Mouse (Mus musculus) B cell, adult 2 months (primary cell): ENCODE results near the gene Mfsd4b5.
A peak's percentile ranks its signal among the peaks of the same experiment; 100 is the strongest.
"Not testable (repeated sequence)": the region's sequence is repeated elsewhere in the genome, so short reads cannot be mapped to it uniquely, and the experiment has no call there.

Source experiments
- DNase-seq, 2 experiments: peaks; one replicate each; pipeline ENCODE4 v3.0.0; 2022

Gene Mfsd4b5

DNA sequence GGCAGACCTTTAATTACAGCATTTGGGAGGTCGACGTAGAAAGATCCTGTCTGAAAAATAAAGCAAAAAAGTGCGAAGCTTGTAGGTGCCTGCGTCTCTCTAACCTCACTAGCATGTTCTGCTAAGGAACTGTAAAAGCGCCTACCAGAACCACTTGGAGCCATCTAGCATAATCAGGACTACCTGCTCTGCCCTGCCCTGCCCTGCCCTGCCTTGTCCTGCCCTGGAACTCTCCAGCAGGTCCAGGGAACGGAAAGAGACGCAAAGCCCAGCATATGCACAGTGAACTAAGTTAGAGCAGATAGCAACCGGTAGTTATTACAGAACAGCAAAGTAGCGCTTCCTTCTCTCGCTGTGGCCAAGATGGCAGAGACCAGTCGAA lies 26.0 kb downstream of the Mfsd4b5 start:
- DNase-seq, result no peak

DNA sequence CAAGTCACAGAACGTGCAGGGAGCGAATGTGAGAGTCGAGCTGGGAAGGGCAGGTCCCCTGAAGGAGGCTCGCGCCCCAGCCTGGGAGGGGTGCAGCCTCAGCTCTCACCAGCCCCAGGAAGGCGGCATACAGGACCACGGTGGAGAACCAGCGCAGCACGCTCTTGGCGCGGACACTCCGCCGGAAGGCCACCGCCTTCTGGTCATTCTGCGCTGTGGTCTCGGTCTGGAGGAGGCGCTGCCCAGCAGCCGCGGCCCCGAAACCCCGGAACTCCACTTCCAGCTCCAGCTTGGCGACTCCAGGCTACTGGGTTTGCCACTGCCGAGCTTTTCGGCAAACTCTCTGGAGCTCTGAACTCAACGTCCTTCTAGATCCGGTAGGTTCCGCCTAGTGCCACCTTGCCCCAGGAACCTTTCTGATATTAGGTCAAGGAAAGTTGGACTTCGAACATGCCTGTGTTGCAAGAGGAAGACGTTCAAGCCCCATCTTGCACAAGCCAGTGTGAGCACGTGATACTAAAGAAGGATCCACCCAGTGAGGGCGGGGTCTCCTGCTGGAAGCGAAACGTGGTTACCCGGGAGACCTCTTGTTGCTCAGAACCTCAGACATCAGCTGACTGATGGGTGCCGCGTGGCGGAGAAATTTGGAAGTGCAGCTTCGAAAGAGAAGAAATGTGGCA lies 26.5 kb downstream of the Mfsd4b5 start, which contains the start of gene Mfsd4b3:
TSS of gene Mfsd4b3 (minus strand) at position 393 of the 680 bp plus-strand sequence.
- DNase-seq, result peak; percentile 92 to 95

DNA sequence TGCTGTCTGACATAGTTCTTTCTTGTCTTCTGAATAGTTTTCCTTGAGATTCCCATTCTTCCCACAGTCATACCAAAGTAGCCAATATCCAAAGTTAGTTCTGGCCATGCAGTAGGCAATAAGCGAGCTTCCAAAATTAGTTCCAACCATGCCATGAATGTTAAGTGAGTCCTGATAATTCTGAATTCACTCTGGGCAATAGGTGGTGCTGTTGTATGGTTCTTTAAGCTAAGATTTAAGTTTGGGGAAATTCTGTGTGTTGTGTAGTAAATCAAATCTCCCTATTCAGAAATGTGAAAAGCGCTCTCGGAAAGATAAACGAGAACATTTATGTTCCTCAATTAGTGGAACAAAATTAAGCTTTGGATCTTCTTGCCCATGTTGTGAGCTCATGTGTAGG lies 28.2 kb downstream of the Mfsd4b5 start:
- no peak for DNase-seq

DNA sequence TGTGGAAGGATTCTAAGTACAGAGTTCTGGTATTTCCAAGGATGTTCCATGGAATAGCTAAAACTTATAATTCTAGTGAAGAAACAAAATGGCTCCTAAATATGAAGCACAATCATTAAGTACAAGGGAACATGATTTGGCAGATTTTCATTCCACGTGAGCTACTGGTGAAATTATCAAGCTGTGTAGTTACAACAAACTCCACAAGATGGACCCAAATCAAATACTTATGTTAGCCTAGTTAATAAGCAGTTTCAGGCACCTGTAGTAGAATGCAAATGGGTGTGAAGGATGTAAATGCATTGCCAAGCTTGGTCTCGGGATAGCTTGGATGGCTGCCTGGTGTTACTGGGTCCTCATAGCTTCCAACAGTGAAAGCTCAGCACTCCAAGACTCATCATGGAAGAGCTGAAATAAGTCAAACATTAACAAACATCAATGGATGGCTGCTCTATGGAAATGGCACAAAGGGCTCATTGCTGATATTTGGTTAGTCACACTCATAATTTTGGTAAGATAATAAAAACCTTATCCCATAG lies 30.0 kb downstream of the Mfsd4b5 start:
- DNase-seq, result no peak

DNA sequence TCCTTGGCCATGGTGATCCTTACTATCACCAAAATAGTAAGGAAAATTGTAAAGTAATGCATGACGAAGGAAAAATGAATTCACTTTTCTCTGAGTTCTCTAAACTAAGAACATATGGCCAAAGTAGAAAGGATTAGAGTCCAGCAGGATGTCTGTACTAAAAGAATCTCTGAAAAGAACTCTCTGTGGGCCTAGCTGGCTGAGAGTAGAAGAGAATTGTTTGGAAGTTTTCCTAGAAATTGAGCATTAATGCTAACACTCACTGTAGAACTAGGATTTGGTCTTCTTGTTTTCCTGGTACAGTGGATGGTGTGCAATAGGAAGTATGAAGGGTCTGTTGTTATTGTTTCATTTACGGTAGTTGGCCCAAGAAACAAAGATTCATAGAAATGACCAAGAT lies 31.3 kb downstream of the Mfsd4b5 start:
- no peak for DNase-seq

DNA sequence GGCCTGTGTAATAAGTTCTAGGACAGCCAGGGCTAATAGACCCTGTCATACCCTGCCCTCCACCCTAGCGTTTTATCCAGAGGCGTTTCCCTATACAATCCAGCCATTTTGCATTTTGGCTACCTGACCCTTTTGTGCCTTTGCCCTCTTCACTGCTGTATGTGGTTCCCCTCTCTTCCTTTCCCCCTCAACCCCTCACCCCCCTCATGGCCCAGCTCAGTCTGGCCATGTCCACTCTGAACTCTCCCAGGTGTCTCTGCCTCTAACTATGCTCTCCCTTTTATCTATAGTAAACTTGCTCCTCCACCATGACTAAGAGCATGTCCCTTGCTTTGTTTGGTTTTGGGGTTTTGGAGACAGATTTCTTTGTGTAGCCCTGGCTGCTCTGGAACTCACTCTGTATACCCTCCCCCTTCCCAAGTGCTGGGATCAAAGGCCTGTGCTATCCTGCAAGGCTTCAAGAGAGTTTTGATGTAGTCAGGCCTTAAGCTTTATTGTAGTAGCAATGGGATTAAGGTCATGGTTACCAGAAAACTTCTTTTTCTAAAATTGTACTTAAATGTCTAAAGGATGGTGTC lies 37.0 kb downstream of the Mfsd4b5 start:
- no peak for DNase-seq

DNA sequence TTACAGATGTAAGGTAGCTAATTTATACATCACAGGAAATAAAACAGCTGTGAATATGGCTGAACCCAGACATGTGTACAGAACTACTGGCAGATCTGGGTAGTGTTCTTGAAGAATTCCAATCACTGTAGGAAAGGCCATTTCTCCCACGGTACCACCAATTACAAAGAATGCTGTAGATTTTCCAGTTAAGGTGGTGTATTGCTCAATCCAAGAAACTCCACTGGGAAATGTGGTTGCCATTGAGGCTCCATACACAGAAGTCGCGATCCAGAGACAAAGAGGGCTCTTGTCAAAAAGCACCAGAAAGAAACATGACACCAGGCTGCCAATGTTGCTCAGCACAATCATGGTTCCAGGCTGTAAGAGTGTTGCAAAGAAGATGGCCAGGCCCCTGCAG lies 39.3 kb downstream of the Mfsd4b5 start:
- not testable (repeated sequence) for DNase-seq

DNA sequence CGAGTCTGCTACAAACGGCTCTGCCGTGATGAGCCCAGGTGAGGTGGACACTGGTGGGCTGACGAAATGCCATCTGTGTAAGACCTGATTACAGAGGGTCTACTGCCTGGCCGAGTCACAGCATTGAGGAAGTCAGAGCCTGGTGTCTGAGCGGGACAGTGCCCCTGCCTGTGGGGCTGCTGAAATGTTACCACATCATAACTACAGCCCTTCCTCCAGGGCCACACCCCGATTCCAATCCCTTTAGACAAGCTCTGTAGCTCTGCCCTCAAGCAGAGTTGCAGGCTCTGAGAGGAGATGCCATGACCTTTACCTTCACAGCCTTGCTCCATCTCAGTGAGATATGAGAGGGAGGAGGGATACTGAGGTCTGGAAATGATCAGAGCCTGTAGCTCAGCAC lies 49.9 kb downstream of the Mfsd4b5 start:
- DNase-seq, result no peak

DNA sequence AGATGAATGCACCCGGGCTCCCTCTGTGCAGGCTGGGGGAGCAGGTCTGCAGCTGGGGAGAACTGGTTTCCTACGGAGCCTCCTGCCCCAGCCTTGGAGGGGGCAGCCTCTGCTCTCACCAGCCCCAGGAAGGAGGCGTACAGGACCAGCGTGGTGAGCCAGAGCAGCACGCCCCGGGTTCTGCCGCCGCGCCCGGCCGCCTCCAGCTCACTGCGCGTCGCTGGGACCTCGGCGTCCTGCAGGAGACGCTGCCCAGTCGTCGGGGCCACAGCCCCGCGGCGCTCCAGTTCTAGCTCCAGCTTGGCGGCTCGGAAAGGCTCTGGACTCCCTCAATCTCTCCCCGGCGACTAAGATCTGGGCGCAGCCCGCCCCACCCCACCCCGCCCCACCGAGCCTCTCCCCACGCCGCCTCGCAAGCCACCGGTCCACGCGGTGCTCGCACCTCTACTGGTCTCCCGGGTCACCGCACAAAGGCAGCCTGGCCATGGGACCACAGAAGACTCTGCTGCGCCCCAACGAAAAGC lies 59.8 kb downstream of the Mfsd4b5 start, which contains the start of gene Mfsd4b2:
TSS of gene Mfsd4b2 (minus strand) at position 308 of the 524 bp plus-strand sequence.
- no peak for DNase-seq

DNA sequence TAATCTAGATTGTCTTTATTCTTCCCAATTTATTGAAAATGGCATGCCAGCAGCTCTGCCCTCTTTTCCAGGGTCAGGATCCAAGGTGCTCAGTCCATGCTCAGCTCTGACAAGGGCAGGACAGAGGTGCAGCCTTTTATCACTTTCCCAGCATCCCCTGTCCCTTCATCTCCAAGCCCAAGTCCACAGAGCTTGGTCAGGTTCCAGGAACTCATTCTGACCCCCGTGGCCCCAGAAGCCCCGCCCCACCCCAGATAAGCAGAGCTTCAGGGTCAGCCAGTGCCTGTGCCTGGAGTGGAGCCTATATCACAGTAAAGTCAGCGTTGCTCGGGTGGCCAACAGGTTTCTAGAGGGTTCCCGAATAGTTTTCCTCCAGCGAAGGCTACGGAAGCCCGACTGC lies 61.9 kb downstream of the Mfsd4b5 start:
- not testable (repeated sequence) for DNase-seq

DNA sequence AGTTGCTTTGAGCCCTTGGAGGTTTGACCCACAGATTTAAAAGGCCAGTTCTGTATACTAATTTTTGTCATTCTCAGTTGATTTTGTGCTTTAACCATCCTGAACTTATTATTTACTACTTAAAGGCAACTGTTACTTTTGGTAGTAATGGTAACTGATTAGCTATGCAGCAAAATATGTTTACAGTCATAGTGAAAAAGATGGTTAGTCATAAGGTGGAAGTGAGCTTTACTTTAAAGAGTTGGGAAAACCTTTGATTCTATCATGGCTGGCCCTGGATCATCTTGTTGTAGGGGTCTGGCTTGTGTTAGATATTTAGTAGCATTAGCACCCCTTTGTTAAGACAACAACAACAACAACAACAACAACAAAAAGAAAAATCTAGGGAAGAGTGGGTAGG lies 73.8 kb downstream of the Mfsd4b5 start:
- DNase-seq, result no peak

DNA sequence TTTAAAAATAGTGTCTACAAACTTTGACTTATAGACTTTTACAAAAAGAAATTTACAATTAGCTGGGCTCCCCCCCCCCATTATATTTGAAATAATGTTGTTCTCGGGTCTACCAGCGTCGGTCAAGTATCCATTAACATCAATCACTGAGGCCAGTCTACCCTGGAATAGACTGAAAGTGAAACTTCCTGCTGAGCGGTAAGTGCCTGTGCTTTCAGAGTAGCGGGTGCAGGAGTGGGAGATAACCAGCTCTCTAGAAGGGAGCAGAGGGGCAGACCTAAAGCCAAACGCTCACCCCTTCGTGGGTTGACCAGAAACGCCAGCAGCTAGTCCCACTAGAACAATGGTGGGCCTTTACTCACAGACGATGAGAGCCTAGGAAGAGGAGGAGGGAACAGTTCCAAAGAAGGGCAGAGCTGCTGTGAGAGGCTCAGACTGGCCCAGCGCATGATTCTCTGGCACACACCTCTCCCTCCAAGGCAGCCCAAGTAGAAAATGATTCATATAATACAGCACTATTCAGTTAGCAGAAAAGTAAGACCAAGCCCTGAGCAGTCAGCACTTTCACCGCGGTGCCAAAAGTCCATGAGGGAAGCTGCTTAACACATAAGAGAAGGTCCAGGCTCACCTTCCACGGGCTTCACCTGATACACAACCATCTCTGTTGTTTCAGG lies 77.5 kb downstream of the Mfsd4b5 start:
- DNase-seq, result no peak
